Mouse (Mus musculus): Measurements from ENCODE around the gene Ptprg. TPM values are rescaled to one million over a fixed set of nuclear protein-coding genes. Genes with fewer than 3 reads are reported as not detected.

Ptprg gene
- total and polyA plus RNA-seq, 3 experiments = not detected

DNA sequence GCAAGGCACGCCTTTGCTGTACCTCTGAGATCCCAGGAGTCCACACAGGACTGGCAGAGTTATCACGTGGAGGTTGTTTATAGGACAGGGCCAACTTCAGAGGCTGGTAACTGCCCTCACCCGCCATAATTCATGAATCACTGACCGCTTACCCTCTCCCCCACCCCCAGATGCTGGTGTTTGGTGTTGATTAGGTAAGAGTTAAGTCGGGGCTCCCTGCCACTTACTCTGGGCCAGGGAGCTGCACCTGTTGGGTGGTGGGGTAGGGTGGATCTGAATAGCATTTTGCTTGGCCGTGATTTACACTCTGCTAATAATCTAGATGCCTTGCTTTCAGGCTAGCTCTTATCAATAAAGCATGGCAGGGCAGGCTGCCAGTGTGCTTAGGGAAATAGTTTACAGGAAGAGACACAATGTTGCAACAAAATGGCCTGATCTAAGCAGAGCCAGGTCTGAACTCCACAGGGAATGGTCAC lies 25.2 kb downstream of the Ptprg start:
- Histone ChIP-seq H3K9me3 (replicated peaks; ENCODE audit: insufficient read depth, low read length) (no peaks in the 10 kb centered on the region), H3K36me3 (ENCODE audit: control insufficient read depth in 1 of 2, insufficient read depth in 2 of 2, low read length in 2 of 2) (no peaks in the 10 kb centered on the region), H3K27ac (ENCODE audit: control insufficient read depth, low read depth, low read length) (no peak overlapping the region), H3K4me1 (ENCODE audit: control insufficient read depth in 1 of 2, insufficient read depth in 2 of 2, low read length in 2 of 2) (no peaks in the 10 kb centered on the region), H3K9ac (ENCODE audit: control insufficient read depth, low read depth, low read length, poor library complexity, severe bottlenecking) (no peak overlapping the region), H3K4me3 (ENCODE audit: control insufficient read depth in 1 of 2, insufficient read depth in 1 of 2, low read depth in 2 of 2, low read length in 2 of 2) (no peak overlapping the region), H3K27me3 (ENCODE audit: control insufficient read depth in 1 of 2, insufficient read depth in 2 of 2, low read length in 2 of 2) (no peaks in the 10 kb centered on the region), H3K79me2 (ENCODE audit: control insufficient read depth, insufficient read depth, low read length, poor library complexity) (no peaks in the 10 kb centered on the region)
- no peak for TF ChIP-seq EP300 (IDR thresholded peaks at IDR 0.05; ENCODE audit: low read depth in 1 of 2, low read length in 2 of 2)
- no peak for TF ChIP-seq CTCF (IDR thresholded peaks at IDR 0.05 in 2 of 3, conservative IDR thresholded peaks at IDR 0.05 in 1 of 3; ENCODE audit: control insufficient read depth in 1 of 3, insufficient read depth in 1 of 3, low read depth in 2 of 3, low read length in 3 of 3, poor library complexity in 1 of 3, severe bottlenecking in 1 of 3)
- no peak for TF ChIP-seq BHLHE40 (IDR thresholded peaks at IDR 0.05; ENCODE audit: borderline replicate concordance, low read depth, low read length)
- TF ChIP-seq ETS1 (IDR thresholded peaks at IDR 0.05; ENCODE audit: low read depth, low read length) = no peak
- no peak for TF ChIP-seq HCFC1 (IDR thresholded peaks at IDR 0.05; ENCODE audit: low read depth, low read length)
- no peak for TF ChIP-seq ELF1 (IDR thresholded peaks at IDR 0.05; ENCODE audit: low read depth, low read length)
- no peak for TF ChIP-seq MEF2A (IDR thresholded peaks at IDR 0.05; ENCODE audit: extremely low read depth, insufficient replicate concordance, low read depth, low read length, poor library complexity, severe bottlenecking)
- no peak for TF ChIP-seq RCOR1 (IDR thresholded peaks at IDR 0.05; ENCODE audit: low read depth, low read length)
- TF ChIP-seq JUND (IDR thresholded peaks at IDR 0.05; ENCODE audit: low read depth, low read length) = no peak
- no peak for TF ChIP-seq CHD2 (IDR thresholded peaks at IDR 0.05; ENCODE audit: low read length)
- no peak for TF ChIP-seq NELFE (IDR thresholded peaks at IDR 0.05; ENCODE audit: low read depth, low read length)
- TF ChIP-seq GABPA (IDR thresholded peaks at IDR 0.05; ENCODE audit: low read depth, low read length) = no peak
- TF ChIP-seq MAFK (IDR thresholded peaks at IDR 0.05; ENCODE audit: borderline replicate concordance, low read depth, low read length) = no peak
- TF ChIP-seq ZNF384 (IDR thresholded peaks at IDR 0.05; ENCODE audit: low read depth, low read length) = no peak
- no peak for TF ChIP-seq POLR2AphosphoS2 (IDR thresholded peaks at IDR 0.05; ENCODE audit: low read length)
- TF ChIP-seq USF2 (IDR thresholded peaks at IDR 0.05; ENCODE audit: borderline replicate concordance in 1 of 2, insufficient read depth in 1 of 2, low read depth in 1 of 2, low read length in 2 of 2) = no peak
- TF ChIP-seq SMC3 (IDR thresholded peaks at IDR 0.05; ENCODE audit: low read depth, low read length) = no peak
- TF ChIP-seq MYB (IDR thresholded peaks at IDR 0.05; ENCODE audit: low read depth, low read length) = no peak
- no peak for DNase-seq (ENCODE audit: low read depth, low spot score)

DNA sequence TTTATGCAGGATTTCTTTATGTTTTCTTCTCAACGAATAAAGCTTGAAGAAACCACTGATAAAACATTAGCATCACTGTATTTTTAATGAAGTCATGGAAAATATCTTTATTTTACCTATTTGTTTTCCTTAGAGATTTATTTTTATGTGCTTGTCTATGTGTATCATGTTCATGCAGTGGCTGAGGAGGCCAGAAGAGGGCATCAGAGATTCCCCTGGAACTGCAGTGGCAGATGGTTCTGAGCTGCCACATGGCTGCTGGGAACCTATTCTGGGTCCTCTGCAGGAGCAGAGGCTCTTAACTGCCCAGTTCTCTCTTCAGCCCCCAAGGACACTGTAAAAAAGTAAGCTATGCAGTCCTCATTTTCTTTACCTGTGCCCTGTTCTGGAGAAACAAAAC lies 26.6 kb downstream of the Ptprg start:
- no peaks in the 10 kb centered on the region for H3K4me1 ChIP-seq (ENCODE audit: control insufficient read depth in 1 of 2, insufficient read depth in 2 of 2, low read length in 2 of 2)
- no peaks in the 10 kb centered on the region for H3K36me3 ChIP-seq (ENCODE audit: control insufficient read depth in 1 of 2, insufficient read depth in 2 of 2, low read length in 2 of 2)
- no peak for TF ChIP-seq EP300 (IDR thresholded peaks at IDR 0.05; ENCODE audit: low read depth in 1 of 2, low read length in 2 of 2)
- TF ChIP-seq MYB (IDR thresholded peaks at IDR 0.05; ENCODE audit: low read depth, low read length) = no peak
- H3K79me2 ChIP-seq (ENCODE audit: control insufficient read depth, insufficient read depth, low read length, poor library complexity) = no peaks in the 10 kb centered on the region
- no peak for DNase-seq (ENCODE audit: low read depth, low spot score)
- no peak overlapping the region for H3K4me3 ChIP-seq (ENCODE audit: control insufficient read depth in 1 of 2, insufficient read depth in 1 of 2, low read depth in 2 of 2, low read length in 2 of 2)
- H3K9ac ChIP-seq (ENCODE audit: control insufficient read depth, low read depth, low read length, poor library complexity, severe bottlenecking) = no peak overlapping the region
- no peaks in the 10 kb centered on the region for H3K9me3 ChIP-seq (replicated peaks; ENCODE audit: insufficient read depth, low read length)
- H3K27ac ChIP-seq (ENCODE audit: control insufficient read depth, low read depth, low read length) = no peak overlapping the region
- no peaks in the 10 kb centered on the region for H3K27me3 ChIP-seq (ENCODE audit: control insufficient read depth in 1 of 2, insufficient read depth in 2 of 2, low read length in 2 of 2)
